Mouse (Mus musculus) hindbrain, postnatal 0 days (tissue): ENCODE results near the gene Atp10a. TPM values are rescaled to one million over a fixed set of nuclear protein-coding genes. Genes with fewer than 3 reads are reported as not detected.

Experiments used
- ATAC-seq: fragments of 200-750 bp; cut with Nextera tagmentation; 2 replicates; pipeline ENCODE4 v1.8.0; 2017; ENCODE audit warnings: mild to moderate bottlenecking, moderate TSS enrichment, moderate library complexity
- DNase-seq: peaks from one replicate; pipeline ENCODE4 v3.0.0-alpha.2; 2015; ENCODE audit warnings: low spot score
- H3K27ac ChIP-seq: fragments of 300-500 bp; sonication (generic); 2 replicates; pipeline ENCODE4 v1.5.1; 2014; ENCODE audit warnings: mild to moderate bottlenecking
- H3K27me3 ChIP-seq: fragments of 300-500 bp; sonication (generic); 2 replicates; pipeline ENCODE4 v1.6.1; 2014; ENCODE audit warnings: low read length, mixed read lengths; ENCODE audit not compliant: insufficient read depth
- H3K36me3 ChIP-seq: fragments of 300-500 bp; sonication (generic); 2 replicates; pipeline ENCODE4 v1.6.1; 2014; ENCODE audit warnings: low read length, mixed read lengths; ENCODE audit not compliant: insufficient read depth
- H3K4me1 ChIP-seq: fragments of 300-500 bp; sonication (generic); 2 replicates; pipeline ENCODE4 v1.6.1; 2014; ENCODE audit warnings: antibody characterized with exemption, low read length, mixed read lengths; ENCODE audit not compliant: insufficient read depth
- H3K4me2 ChIP-seq: fragments of 300-500 bp; sonication (generic); 2 replicates; pipeline ENCODE4 v1.6.1; 2014; ENCODE audit warnings: low read depth, mild to moderate bottlenecking, low read length, moderate library complexity, mixed read lengths
- H3K4me3 ChIP-seq: fragments of 300-500 bp; sonication (generic); 2 replicates; pipeline ENCODE4 v1.5.1; 2014; ENCODE audit warnings: low read length
- H3K9ac ChIP-seq: fragments of 300-500 bp; sonication (generic); replicated peaks from 2 replicates; pipeline ENCODE4 v1.6.1; 2014; ENCODE audit warnings: mild to moderate bottlenecking, low read length, moderate library complexity, mixed read lengths
- H3K9me3 ChIP-seq: fragments of 300-500 bp; sonication (generic); 2 replicates; pipeline ENCODE4 v1.6.1; 2016; ENCODE audit warnings: low read length, mixed read lengths
- CTCF ChIP-seq: IDR thresholded peaks from 2 replicates; pipeline ENCODE4 v1.5.1; 2016; ENCODE audit warnings: antibody characterized with exemption, control low read depth, low read depth
- WGBS: fragments of 180-500 bp; shearing (Covaris S2); extraction: QIAGEN DNeasy Blood & Tissue Kit; methylation state at CpG from one replicate; pipeline ENCODE4 v1.1.7; 2014; 5-methylcytosine and 5-hydroxymethylcytosine counted together
- polyA plus RNA-seq: library from polyadenylated mRNA; unstranded; fragments of >200 nt; fragmentation: Nextera tagmentation; extraction: Ambion mirVana; gene quantifications from 2 replicates; pipeline ENCODE4 v1.2.1, GENCODE M21; 2015
- total RNA-seq: library from RNA; depleted of rRNA; stranded (reverse); fragments of >200 nt; gene quantifications from 2 replicates; pipeline ENCODE4 v1.2.3, GENCODE M21; 2014

Atp10a gene
- total and polyA plus RNA-seq, 2 experiments from 2014 or later: 0.75 to 5.9 TPM

GRCm38 (mm10) chr7:58755083-58755482 lies 99.1 kb downstream of the Atp10a start:
- DNase-seq (no peak), ATAC-seq (no peak)
- Histone ChIP-seq H3K4me3 (no peak overlapping the region), H3K36me3 (no peaks in the 10 kb centered on the region), H3K27ac (no peak overlapping the region), H3K4me1 (no peaks in the 10 kb centered on the region), H3K4me2 (no peak overlapping the region), H3K9me3 (no peaks in the 10 kb centered on the region), H3K27me3 (no peaks in the 10 kb centered on the region), H3K9ac (no peak overlapping the region)
- TF ChIP-seq CTCF: no peak

DNA sequence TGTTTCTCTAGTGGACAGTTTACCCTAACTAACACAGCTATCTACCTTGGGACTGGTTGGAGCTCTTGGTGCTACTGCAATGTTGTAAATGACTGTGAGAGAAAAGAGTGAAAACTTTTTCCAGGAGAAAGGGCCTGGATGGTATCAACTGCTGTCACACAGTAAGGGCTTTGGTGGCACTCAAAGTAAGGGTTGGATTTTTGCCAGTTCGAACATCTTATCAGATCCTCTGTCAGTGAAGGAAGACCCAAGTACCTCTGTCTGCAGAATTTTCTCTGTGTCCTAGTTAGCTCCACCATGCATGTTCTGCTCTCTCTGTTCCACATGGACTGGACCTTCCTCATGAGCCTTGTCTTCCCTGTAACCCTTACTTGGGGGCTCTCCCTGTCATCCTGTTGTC lies 99.9 kb downstream of the Atp10a start:
- Histone ChIP-seq H3K36me3 (no peaks in the 10 kb centered on the region), H3K27me3 (no peaks in the 10 kb centered on the region), H3K4me3 (no peak overlapping the region), H3K9ac (no peak overlapping the region), H3K9me3 (no peaks in the 10 kb centered on the region), H3K27ac (no peak overlapping the region), H3K4me2 (no peak overlapping the region), H3K4me1 (no peaks in the 10 kb centered on the region)
- DNase-seq (no peak), ATAC-seq (no peak)
- no peak for TF ChIP-seq CTCF
- WGBS: 100% methylated on average over 1 of the region's 1 CpGs

DNA sequence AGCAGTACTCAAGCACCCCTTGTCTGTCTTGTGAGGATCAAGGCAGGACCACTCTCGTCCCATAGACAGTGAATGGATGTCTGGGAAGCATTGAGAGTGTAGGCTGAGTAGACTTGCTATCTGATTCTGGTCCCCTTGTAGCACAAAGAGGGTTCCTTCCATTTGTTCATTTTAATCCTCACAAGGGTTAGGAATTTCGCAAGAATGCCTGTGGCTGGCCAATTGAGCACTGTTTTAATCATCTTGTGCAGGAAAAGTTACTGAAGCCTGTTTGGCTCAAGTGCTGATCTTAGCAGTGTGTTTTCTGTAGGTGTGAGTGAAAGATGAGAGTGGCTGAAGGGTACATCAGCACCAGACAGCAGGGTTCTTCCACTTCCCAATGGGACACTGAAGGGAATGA lies 101.4 kb downstream of the Atp10a start:
- DNase-seq (no peak), ATAC-seq (no peak)
- H3K36me3 ChIP-seq: no peaks in the 10 kb centered on the region
- WGBS: 87% methylated on average over 2 of the region's 2 CpGs
- TF ChIP-seq CTCF: no peak
- H3K27me3 ChIP-seq: no peaks in the 10 kb centered on the region
- no peak overlapping the region for H3K27ac ChIP-seq
- no peaks in the 10 kb centered on the region for H3K9me3 ChIP-seq
- H3K4me1 ChIP-seq: no peaks in the 10 kb centered on the region
- H3K4me3 ChIP-seq: no peak overlapping the region
- H3K4me2 ChIP-seq: no peak overlapping the region
- H3K9ac ChIP-seq: no peak overlapping the region

DNA sequence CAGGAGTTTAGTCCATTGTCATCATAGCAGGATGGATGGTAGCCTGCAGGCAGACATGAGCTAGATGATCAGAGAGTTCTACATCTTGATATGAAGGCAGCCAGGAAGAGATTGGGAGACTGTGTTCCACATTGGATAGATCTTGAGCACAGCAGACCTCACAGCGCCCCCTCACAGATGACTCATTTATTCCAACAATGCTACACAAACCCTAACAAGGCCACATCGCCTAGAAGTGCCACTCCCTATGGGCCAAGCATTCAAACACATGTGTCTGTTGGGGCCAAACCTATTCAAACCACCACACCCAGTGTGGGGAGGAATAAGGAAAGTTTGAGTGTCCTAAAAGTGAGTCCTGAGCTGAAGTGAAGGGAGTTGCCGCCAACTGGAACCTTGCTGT lies 102.4 kb downstream of the Atp10a start:
- 87% methylated on average over 3 of the region's 3 CpGs for WGBS
- Histone ChIP-seq H3K27me3 (no peaks in the 10 kb centered on the region), H3K4me2 (no peak overlapping the region), H3K4me3 (no peak overlapping the region), H3K9ac (no peak overlapping the region), H3K27ac (no peak overlapping the region), H3K36me3 (no peaks in the 10 kb centered on the region), H3K9me3 (no peaks in the 10 kb centered on the region), H3K4me1 (no peaks in the 10 kb centered on the region)
- DNase-seq (no peak), ATAC-seq (no peak)
- no peak for TF ChIP-seq CTCF

DNA sequence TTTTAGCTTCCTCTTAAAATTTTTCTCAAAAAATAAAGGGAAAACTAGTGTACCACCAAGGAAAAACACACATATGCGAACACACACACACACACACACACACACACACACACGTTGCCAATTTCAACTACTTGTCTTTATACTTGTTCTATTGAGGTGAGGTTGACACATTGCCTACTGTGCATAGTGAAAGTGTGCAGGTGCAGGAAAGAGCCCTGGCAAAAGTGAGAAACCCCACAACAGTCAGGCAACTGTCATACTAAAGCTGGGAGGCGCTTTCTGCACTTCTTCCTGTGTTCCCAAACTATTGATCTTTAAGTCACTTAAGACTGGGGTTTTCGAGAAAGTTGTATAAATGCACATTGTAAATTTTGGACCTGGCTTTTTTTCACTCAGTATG lies 103.3 kb downstream of the Atp10a start:
- H3K9ac ChIP-seq: no peak overlapping the region
- WGBS: 93% methylated on average over 4 of the region's 4 CpGs
- TF ChIP-seq CTCF: no peak
- H3K9me3 ChIP-seq: no peaks in the 10 kb centered on the region
- no peak for DNase-seq
- H3K27ac ChIP-seq: no peak overlapping the region
- no peak for ATAC-seq
- H3K4me1 ChIP-seq: no peaks in the 10 kb centered on the region
- no peak overlapping the region for H3K4me2 ChIP-seq
- no peaks in the 10 kb centered on the region for H3K36me3 ChIP-seq
- no peak overlapping the region for H3K4me3 ChIP-seq
- H3K27me3 ChIP-seq: no peaks in the 10 kb centered on the region

DNA sequence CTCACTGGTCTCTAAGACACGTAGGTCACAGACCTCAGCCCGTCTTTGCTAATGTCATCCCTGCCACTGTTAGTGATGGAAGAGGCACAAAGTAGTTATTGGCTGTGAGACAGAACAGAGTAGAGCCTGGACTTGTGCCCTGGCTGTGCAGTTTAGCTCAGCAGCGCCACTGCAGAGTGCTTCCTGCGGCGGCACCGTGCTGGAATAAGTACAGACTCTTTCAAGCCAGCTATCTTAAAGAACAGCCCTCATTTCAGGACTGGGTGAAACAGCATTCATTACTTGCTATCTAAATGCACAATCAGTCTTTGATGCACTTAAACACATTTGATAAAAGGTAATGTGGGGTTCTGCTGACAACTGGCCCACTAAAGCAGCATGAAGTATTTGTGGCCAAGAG lies 111.3 kb downstream of the Atp10a start:
- Histone ChIP-seq H3K27ac (no peak overlapping the region), H3K4me3 (no peak overlapping the region), H3K9me3 (no peaks in the 10 kb centered on the region), H3K27me3 (no peaks in the 10 kb centered on the region), H3K36me3 (no peaks in the 10 kb centered on the region), H3K4me2 (0 out of 2 replicates have a peak overlapping the region, but pooled peaks have one; percentile 16), H3K4me1 (no peaks in the 10 kb centered on the region), H3K9ac (no peak overlapping the region)
- ATAC-seq (peak; percentile 49; the same call in 1 of the 2 replicates), DNase-seq (peak; percentile 74)
- TF ChIP-seq CTCF: peak; percentile 60
- WGBS: 46% methylated on average over 6 of the region's 6 CpGs

DNA sequence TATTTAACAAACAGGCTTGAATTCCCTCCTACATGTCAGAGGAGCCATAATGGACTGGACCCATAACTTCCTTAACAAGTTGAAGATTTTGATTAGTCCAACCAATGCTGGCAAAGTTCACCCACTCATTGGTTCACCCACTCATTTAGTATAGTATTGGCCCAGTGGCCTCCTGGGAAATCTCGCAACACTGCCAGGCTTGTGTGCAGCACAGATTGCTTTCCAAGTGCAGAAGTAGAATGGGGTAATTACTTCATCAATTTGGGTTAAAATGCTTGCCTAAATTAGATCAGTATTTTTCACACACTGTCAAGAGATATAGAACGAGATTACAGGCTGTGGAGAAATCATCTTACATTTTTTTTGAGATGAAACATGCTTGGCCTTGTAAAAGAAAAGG lies 112.3 kb downstream of the Atp10a start:
- no peaks in the 10 kb centered on the region for H3K4me1 ChIP-seq
- no peaks in the 10 kb centered on the region for H3K27me3 ChIP-seq
- TF ChIP-seq CTCF: no peak
- DNase-seq (no peak), ATAC-seq (no peak)
- WGBS: 67% methylated on average over 2 of the region's 2 CpGs
- no peak overlapping the region for H3K9ac ChIP-seq
- no peak overlapping the region for H3K27ac ChIP-seq
- H3K4me3 ChIP-seq: no peak overlapping the region
- no peaks in the 10 kb centered on the region for H3K36me3 ChIP-seq
- no peaks in the 10 kb centered on the region for H3K9me3 ChIP-seq
- H3K4me2 ChIP-seq: no peak overlapping the region
